Mouse (Mus musculus) c-Kit-positive CD71-negative TER-119-negative erythroid progenitor cells, embryonic 14.5 days (primary cell): ENCODE results near the gene Kcnt2.
A peak's percentile ranks its signal among the peaks of the same experiment; 100 is the strongest.

Experiments used
- DNase-seq: peaks from one replicate; pipeline ENCODE4 v3.0.0-alpha.2; 2013; ENCODE audit warnings: low read depth

The Kcnt2 gene

DNA sequence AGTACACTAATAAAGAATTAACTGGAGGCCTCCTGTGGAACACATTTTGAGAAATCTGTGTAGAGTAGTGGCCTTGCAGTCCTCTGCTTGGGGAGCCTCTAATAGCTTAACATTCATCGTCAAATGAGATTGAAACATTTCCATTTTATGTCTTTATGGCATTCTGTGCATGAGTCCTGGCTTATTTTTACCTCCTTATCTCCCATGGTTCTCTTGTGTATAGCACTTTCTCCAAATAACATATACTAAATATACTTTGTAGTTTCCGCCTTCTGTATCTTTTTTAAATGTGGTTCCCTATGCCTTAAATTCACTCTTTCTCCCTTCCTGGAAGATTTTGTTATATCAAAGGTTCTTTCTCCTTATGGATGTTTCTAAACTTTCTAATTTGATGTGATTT is 246.3 kb downstream of the Kcnt2 start:
- DNase-seq, result no peak

DNA sequence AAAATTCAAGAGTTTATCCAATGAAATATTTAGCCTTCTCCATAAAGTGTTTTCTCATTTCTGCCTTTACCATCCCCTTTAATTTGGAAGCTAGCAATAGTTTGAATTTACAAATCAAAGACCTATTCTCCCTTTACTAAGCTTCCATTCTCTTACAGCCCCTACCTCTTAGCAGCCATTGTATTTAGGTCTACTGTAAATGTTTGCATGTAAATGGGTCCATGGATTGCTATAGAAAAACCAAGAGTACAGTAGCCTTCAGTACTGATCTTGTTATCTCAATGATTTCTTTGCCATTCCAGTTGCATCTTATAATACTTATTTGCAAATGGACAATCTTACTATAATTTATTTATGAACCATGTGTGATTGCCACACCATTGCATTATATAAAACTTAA is 267.5 kb downstream of the Kcnt2 start:
- DNase-seq, result no peak

DNA sequence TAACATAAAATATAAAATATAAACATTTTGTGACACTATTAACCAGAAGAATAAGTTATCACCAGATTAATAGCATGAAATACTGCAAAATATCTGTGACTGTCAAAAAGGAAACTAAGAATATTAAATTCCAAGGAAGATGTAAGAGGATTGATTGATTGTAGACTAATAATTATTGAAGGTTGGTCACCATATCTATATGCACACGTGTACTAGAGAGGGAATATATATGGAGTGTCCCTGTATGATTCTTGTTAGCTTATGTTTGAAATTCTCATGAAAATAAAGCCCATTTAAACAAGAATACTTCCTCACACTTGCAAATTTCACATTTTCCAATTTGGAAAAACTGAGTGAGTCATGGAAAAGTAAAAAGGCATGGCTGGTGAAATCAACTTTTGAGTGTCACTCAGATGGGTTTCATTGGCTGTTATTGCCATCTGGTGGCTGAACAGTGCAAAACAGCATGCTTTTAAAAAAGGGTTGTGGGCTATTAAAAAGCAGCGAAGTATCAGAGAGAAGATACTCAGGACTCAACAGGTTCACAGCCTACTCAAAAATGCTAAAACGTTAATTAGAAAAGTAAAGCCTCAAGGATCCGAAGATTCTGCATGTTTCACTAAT is 285.4 kb downstream of the Kcnt2 start:
- peak; percentile 1 for DNase-seq

DNA sequence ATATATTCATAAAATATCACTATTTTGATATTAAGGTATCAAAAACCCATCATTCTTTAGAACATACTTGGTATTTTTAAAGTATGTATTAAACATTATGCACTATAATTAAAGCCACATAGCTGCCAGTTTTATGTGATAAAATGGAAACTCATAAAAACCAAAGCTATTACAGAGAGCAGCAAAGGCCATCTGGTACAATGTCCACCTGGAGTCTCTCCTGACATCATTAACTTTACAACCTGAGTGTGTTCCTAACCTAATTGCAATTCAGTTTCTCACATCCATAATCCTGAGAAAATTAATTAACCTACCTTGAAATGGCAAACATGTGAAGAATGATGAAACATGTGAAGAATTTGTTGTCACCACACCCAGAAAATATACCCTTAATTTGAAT is 288.9 kb downstream of the Kcnt2 start:
- DNase-seq, result no peak

DNA sequence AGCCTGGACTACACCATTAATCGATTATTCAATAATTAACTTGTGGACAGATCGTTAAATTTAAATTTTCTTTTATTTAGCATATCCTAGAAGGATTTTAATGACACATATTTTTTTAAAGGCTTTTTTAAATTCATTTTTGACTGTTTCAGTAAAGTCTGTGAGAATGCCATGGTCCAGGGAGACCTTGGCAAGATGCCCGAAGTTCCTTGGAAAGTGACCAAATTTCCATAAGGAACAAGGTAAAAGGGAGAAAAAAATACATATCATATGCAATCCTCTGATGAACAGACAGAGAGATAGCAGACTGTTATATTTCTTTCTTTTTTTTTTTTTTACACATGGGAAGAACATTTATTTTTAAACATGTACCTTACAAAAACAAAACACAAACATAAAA is 296.1 kb downstream of the Kcnt2 start:
- DNase-seq, result no peak

DNA sequence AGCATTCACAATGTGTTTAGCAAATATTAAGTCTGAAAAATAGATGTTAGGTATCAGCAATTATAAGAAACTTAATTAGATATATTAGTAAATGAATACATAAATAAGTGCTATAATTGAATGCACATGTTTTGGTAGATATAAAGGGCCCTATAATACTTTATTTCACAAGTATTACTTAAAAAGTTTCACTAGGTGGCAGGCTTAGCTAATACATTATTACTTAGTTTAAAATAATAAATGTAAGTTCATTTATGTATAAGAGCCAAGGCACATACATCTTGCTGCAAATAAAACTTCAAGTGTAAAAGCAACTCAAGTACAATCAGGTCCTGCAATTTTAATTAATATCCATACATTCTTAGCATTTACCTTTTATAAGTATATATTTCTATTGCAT is 302.8 kb downstream of the Kcnt2 start:
- no peak for DNase-seq

DNA sequence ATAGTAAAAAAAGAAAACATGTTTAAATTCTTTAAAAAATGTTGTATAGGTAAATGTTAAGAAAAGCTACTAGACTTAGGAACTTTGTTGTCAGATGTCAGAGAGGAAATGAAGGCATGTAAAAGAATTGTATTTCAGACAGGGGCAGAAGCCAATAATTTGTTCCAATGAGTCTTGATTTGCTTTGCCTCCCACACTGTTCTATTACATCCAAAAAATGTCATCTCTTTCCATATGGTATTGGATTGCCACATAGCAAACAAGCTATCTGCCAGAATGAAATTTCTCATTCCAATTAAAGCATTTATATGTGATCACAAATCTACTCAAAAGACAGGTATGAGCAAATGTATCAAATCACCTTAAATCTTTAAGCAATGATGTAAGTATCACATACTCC is 314.8 kb downstream of the Kcnt2 start:
- DNase-seq, result no peak

DNA sequence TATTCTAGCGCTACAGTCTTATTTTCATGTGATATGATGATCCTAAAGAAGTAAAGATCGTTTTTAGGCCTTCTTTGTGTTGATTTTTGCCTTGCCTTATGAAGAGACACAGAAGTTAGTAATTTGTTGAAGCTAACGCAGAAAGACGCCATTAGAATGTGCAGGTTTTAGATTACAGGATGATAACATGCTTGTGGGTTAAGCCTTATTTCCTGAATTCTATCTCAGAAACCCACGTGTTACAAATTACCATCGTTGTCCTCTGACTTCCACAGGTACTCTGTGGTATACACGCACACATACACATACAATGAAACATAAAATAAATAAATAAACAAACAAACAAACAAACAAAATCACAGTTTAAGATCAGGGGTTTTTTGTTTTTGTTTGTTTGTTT is 326.2 kb downstream of the Kcnt2 start:
- DNase-seq, result no peak

DNA sequence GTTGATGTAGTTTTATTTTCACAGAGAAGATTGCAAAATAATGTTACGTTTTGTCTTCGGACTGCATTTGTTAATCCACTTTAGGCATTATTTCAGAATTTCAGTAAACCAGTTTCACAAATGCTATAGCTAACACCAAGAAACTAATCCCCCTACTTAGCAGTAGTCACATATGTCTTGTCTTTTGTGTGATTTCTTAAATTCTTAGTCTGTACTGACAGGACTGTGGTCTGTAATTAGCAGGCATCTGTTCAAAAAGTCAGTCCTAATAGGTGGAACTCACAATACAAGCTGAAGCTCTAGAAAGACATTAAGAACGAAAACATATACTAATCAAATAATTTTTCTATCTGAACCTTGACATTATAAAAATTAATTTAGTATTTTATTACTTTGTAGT is 332.6 kb downstream of the Kcnt2 start:
- DNase-seq, result no peak

DNA sequence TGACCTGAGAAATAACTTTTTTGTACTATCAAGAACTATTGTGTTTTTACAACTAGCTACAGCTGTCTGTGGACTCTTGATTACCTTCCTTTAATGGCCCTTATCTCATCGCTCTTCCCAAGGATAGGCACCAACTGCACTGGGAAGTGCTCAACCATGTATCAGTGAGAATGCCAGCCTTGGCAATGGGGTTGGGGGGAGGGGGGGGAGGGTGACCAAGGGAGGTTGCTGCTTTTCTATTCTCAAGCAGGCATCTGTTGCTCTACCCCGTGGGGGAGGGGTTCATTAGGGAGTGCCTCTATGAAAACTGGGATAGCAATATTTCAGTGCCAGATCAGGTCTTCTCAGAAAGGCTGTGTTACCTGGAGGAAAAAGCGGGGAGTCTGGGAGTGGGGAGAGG is 342.3 kb downstream of the Kcnt2 start:
- no peak for DNase-seq

DNA sequence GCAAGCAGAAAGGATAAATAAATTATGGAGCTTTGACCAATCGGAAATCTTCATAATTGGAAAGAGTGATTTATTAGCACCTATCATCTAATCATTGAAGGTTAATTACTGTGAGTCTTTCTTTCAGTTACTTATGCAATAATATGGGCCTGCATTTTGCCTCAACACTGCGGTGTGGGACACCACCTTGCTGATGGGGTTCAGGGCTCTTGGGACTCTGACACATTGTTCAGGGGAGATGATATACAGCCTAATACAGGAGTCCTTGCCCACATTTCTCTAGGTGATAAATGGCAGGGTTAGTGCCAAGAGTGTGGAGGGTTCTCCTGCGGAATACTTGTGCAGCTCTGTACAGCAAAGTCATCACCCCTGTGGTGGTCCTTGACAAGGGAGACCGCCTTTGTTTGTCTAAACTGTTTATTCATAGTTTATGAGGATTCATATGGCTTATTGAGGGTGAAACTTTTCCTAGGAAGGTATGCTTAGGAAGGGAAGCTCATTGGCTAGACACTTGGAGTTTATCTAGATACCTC is 362.9 kb downstream of the Kcnt2 start:
- no peak for DNase-seq

DNA sequence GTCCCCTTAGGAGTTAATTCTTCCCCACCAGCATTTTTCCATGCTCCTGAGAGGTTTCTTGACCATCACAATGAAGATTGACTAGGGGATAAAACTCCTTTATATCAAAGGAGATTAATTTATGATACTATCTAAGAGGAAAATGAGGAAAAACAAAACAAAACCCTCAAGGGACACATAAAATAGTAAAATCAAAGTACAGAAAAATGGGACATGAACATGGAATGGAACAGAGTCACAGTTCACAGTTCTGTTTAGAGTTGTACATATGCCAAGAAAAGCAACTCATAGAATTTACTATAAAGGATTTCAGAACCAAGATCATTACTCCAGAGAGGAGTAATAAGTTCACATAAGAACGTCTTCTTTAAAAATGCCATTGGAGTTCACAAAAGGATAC is 367.1 kb downstream of the Kcnt2 start:
- DNase-seq, result no peak

DNA sequence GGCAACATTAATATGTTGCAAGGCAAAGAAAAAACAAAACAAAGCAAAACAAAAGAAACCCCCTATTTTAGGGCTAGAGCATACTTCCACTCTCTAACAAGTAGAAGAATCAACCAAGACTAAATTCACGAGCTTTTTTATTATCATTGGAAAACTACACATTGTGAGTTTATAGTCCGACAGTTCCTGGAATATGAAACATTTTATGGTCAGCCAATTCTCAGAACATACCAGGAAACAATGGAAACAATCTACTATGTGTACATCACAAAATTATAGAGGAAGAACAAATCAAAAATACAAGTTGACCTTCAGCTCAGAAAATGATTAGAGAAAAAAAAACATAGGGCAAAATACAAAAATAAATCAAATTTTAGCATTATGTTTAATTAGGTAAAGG is 368.9 kb downstream of the Kcnt2 start:
- DNase-seq, result no peak

DNA sequence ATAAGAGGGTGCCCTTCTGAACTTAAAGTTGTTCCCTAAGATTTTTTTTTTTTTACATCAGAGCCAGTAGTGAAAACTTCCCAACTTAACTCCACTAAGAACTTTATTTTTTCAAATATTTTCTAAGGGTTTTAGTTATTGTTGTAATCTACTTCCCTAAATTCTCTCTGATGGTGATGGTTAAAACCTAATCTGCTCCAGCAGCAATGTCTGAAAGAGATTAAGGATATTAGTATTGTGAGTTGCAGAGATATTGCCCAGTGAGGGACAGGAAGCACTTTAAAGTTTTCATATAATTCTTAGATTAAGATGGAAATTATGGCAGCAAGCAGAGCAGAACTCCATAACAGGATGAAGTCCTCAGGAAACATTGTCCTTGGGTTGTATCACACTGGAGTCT is 372.2 kb downstream of the Kcnt2 start:
- no peak for DNase-seq

DNA sequence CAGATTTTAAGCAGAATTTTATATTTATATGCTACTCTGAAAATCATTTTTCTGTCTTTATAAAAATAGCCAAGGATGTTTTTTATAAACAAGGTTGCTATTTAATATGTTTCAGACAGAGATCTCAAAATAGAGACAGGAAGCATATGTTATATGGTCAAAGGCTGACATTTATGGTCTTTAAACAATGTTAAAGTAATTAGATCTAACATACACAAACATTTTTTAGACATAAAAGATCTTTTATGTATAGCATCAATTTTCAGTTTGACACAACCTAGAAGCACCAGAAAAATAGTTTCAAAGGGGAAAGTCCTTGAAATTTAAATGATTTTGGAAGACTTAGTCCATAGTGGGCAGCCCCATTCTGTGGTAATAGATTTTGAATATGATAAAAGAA is 379.0 kb downstream of the Kcnt2 start:
- no peak for DNase-seq

DNA sequence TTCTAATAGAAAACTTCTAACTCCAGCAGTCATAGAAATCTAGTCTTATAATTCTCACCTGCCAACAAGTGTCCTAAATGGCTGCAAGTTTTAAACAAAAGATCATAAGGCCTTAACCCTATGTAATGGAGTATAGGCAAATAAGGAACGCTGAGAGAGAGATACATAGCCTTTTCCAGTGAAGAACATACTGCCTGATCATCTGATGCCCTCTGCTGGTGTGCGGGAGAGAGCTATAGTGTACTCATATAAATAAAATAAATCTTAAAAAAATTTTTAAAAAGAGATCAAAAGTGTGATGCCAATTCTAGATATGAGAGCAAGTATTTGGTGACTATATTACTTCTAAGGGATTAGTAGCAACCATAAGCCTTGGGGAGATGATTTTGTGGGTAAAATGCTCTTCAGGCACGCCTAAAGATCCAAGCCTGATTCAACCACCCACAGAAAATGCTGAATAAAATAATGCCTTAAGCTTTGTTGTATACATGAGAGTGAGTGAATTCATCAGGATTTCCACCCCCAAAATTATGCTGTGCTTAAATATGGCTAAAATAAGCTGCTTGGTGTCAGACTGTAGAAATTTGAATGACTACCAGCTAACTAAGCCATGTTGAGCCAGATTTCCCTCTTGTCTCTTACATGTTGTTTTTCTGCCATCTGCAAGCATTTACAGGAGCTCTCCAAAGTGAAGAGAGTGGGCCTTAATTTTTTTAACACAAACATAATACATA is 413.8 kb downstream of the Kcnt2 start:
- DNase-seq, result no peak

DNA sequence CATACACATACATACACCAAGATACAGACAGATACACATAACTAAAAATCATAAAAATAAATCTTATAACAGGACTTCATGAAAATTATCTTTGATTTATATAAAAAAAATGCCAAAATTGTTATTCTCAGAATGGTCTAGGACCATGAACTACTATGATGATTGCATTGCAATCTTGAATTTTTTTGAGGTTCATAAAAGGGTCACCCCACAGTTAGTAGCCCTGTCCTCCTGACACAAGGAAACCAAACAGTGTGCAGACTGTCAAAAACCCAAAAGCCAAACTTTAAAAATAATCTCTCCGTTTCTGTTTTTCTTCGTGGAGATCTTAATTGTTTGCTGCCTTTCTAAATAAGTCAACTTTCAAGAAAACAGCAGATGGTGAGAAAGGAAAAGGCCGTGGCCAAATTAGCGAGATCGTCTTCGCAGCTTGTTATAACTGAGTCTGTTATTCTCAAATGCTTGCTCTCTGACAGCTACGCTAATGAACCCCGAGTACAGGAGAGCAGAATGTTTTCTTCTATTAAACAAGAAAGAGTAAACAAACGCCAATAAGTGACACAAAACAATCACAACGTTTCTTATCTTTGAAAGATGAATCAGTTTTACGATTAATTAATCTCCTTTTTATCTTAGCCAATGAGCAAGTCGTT is 414.9 kb downstream of the Kcnt2 start:
- no peak for DNase-seq

DNA sequence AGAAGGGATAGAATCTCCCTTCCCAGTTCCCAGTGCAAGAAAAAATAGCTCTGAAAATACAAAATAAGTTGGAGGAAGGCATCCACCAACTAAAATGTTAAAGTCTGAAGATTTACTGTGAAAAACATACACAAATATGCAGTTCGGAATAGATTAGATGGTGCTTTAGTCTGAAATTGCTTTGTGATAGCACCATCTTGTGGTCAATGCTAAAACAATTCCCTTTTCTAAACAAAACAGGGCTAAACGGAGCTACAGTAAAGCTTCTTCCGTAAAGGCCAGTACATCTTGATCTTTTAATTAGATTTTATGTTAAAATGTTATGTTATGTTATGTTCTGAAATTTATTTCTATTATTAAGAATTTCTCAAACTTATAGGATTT is 415.4 kb downstream of the Kcnt2 start:
- peak; percentile 9 for DNase-seq
